Mouse (Mus musculus) kidney, postnatal 14 days (tissue): ENCODE data around the gene Srrm1.
"Not testable (repeated sequence)": the region's sequence is repeated elsewhere in the genome, so short reads cannot be mapped to it uniquely, and the experiment has no call there.

Experiments
- DNase-seq: peaks from one replicate; pipeline ENCODE4 v3.0.0; 2022; ENCODE audit warnings: mixed read lengths

Gene Srrm1

DNA sequence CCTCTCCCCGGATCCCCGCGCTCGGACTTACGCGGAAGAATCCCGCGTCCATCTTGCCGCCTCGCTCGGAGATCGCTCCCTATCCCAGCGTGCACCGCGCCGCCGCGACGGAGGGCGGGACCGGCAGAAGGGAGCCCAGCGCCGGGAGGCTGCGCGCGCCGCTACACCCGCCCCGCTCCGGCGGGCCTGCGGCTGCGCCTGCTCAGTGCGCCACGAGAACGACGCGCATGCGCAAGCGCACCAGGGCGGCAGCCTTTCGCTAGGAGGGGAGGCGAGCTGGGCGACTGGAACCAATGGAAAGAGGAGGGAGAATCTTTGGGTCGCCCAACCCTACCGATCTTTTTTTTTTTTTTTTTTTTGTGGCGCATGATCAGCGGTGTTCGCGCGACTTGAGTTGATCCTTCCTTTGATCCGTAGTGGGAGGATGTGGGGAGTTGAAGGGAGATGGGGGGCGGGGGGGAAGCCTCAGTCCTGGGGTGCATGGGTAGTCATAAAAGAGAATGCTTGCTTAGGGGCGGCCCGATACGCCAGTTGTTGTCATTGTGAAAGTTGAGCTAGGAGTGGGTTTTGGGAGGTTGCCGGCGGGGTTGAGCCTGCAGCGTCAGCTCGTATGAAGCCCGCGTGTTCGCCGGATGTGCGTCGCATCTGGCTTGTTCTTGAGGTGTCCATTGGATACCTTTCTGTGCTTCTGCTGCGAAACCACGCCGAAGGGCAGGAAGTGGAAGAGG is at the start of gene Srrm1:
TSS of gene Srrm1 (minus strand) at position 256 of the 728 bp plus-strand sequence.
- peak; percentile 100 for DNase-seq

DNA sequence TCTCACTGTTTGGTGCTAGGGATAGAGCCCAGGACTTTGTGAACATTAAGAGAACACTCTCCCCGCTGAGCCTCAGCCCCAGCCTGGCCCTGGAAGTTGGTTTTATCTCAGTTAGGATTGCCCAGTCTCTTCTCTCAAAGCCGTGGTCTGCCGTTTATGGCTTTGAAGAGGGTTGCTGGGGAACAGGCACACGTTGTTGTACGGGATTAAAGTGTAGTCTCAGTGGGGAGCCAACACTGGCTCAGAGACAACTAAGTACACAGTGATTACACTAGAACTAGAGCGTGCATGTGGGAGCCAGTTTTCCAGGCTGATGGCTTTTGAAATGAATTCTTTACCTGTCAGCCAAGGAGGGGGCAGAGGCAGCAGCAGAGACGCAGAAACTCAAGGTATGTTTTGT is 48.8 kb upstream of the Srrm1 start:
- DNase-seq = no peak

DNA sequence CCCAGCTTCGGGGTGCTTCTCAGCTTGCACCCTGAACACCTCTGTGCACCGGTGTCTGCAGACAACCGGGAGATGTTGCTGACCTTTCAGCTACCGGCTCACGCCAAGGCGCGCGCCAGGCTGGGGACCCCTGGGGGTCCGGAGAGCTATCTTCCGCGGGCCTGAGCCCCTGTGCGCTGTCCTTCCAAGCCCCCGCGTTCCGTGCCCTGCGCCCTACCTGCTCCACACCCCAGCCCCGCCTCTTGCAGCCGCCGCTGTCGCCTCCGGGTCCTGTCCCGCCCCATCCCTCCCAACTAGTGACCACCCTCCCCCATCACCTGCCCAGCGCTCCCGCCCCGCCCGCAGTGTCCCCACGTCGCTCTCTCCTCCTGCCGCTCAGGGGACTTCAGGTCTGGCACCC is 44.9 kb upstream of the Srrm1 start, which contains the start of gene Ncmap:
TSS of gene Ncmap (minus strand) at position 237 of the 400 bp plus-strand sequence.
- DNase-seq = no peak

DNA sequence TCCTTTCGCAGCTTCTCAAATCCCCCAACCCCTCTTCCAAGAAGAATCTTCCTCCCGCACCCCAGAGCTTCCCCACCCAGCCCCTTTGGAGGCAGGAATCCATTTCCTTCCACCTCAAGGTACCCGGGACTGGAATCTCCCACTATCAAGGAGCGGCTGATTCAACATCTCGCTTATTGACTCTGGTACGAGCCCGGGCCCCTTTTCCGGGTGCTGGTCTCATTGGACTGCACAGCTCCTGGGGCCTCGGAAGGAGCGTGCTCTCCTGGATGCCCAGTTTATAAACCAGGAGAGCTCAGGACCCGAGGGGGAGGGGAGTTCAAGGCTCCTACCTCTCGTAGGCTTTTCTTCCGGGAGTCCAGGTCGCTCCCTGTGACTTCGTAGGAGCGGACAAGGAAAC is 44.4 kb upstream of the Srrm1 start:
- DNase-seq = no peak

DNA sequence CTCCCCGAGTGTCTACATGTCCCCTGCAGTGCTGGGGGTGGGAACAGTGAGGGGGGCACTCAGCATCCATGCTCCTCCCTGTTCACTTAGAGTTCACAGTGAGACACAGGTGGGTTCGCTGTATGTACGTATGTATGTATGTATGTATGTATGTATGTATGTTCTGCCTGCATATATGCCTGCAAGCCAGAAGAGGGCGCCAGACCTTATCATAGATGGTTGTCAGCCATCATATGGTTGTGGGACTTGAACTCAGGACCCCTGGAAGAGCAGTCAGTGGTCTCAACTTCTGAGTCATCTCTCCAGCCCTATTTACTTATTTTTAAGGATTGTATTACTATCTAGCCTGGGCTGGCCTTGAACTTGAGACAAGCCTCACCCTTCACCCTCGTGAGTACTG is 43.2 kb upstream of the Srrm1 start:
- DNase-seq = no peak

DNA sequence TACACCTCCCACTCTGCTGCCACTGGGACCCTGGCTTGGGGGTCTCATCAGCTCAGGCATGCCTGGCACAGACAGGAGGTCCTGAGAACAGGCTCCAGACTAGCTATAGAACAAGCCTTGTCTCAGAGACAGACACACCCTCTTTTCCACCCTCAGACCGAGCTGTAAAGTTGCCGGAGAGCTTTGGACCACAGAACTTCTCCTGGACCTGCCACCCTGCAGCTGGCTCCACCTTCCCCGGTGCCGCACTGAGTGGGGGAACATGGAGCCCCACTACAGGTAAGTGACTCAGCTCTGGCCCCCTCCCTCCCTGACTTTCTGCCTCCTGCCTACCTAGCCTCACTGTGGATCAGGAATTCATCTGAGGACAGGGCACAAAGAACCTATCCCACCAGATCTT is 42.3 kb upstream of the Srrm1 start:
- DNase-seq = no peak

DNA sequence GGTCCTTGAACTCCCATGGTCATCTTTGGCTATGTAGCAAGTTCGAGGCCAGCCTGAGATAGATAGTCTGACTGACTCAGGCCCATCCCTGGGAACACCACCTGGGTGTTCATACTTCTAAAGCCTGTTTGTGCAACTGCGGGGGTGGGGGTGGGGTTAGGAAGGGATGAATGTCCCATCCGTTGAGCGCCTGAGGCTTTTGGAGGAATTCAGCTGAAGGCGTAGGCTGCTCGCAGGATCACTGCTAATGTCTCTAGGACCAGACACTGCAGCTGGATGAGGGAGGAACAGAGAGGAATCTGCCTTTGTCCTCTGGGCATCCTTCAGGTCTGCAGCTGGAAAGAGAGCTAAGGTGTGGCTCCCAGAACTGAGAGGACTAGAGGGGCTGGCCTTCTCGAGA is 41.5 kb upstream of the Srrm1 start:
- no peak for DNase-seq

DNA sequence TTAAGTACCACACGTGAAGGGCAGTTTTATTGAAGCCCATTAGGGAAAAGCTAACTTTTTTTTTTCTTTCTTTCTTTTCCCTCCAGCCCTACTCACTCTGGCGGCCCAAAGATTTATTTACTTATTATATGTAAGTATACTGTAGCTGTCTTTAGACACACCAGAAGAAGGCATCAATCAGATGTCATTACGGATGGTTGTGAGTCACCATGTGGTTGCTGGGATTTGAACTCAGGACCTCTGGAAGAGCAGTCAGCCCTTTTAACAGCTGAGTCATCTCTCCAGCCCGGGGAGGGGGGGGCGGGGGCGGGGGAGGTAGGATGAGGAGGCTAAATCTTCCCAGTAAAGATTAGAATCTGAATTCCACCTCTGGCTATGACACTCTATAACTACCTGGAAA is 40.3 kb upstream of the Srrm1 start:
- no peak for DNase-seq

DNA sequence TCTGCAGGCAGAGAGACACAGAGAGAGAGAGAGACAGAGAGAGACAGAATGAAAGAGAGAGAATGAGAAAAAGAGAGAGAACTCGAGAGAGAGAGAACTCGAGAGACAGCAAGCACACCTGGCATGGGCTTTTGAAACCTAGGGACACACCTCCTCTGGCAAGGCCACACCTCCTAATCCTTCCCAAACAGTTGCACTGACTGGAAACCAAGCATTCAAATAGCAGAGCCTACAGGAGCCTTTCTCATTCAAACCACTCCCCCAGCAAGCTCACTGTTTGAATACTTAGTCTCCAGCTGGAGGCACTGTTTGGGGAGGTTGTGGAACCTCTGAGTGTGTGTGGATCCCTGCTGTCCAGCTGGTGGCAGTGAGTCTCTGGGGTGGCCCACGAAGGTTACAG is 39.7 kb upstream of the Srrm1 start:
- no peak for DNase-seq

DNA sequence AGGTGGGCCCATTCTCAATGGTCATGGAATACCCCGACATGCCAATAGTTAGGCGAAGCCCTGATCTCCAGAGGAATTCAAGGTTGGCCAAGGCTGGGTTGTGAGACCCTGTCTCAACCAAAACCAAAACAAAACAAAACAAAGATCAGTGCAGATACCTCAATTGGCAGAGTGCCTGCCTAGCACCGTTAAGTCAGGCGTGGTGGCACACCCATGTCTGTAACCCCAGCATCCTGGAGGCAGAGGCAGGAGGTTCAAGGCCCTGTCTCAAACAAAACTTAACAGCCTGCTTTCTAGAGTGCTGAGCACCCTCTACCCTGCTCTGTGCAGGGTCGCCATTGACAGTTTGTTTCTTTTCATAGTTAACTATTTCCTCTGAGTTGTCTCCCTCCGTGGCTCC is 37.9 kb upstream of the Srrm1 start:
- no peak for DNase-seq

DNA sequence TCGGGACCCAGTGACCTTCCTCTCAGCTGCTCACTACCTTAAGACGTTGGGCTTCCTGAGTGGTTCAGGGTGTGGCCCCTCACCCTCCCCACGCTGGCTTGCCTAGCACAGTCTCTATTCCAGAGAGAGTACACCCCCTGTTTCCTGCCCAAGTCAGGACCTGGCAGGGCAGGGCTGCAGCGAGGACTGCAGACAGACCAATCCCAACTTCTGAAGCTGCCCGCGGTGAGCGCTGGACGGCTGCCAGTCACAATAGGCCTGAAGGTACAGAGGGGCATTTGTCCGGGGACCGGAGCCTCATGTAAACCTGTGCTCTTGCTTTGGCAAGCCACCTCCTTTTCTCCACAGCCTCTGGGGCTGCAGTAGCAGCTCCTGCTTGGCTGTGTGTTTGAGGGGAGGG is 32.5 kb upstream of the Srrm1 start:
- peak; percentile 72 for DNase-seq

DNA sequence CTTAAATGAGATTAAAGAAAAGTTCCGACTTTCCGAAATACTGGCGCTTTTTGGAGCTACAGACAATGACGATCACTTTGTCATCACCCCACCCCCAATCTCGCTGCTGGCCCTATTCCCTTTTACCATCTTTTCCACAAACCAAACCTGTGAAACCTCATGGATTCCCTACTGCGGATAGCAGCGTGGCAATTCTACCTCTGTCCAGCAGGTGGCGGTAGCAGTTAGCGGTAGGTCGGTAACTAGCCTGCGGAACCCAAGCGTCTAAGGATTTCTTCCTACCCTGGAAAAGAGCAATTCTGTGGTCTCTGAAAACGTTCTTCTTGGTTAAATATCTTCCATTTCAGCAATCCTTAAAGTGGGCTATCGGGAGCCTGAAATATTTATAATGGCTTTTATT is 29.2 kb upstream of the Srrm1 start:
- peak; percentile 75 for DNase-seq

DNA sequence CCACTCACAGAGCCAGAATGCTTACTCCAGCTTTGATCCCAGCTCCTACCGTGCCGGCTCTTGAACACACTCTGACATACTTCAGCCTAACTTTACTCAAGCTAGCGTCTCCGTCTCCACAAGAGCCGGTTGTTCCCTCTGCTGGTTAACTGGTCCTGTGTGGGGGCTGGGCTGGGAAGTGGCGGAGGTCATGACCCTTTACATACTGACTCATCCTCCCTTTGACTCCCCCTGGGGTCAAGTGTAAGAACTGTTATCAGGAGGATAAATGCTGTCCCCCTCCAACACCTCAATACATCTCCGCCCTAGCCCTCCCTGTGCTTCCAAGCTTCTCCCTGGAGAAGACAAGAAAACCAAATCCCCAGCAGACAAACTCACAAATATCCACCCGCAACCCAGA is 28.2 kb upstream of the Srrm1 start:
- no peak for DNase-seq

DNA sequence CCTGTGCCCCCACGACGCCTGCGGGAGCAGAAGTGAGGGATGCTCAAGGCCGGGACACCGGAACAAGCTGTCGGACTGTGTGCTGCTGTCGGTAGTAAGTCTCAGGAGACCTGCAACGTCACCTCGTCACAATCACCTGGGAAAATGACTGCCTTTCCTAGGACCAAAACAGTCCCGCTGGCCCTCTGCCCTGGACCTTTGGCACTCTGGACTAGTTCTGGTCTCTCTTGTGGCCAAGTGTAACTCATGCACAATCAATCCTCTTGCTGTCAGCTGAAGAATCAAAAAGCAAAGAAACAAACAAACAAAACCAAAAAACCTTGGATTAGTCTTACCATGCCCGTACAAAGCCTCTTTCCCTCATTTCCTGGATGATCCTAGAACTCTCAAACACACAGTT is 24.1 kb upstream of the Srrm1 start:
- no peak for DNase-seq

DNA sequence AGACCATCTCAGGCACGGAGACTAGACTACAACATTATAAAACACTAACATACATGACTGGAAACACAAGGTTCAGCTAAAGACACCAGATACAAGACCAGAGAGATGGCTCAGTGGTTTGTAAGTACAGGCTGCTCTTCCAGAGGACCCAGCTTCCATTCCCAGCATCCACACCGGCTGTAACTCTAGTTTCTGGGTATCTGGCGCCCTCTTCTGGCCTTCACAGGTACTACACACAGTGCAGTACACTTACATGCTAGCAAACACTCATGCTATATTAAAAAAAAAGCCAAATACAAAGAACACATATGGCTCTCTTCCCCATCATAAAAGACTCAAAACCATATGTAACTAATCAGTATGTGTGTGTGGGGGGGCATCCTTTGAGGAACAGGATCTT is 22.3 kb upstream of the Srrm1 start:
- no peak for DNase-seq

DNA sequence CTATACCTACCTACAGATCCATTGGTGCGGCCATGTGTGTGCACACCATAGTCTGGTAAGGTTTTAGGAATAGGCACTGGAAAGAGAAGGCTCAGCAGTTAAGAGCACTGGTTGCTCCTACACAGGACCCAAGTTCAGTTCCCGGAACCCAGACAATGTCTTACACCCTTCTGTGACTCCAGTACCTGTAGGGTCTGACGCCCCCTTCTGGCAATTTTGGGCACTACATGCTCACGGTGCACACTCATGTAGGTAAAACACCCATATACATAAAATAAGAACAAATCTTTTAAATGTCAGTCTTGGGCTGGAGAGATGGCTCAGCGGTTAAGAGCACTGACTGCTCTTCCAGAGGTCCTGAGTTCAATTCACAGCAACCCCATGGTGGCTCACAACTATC is 20.2 kb upstream of the Srrm1 start:
- no peak for DNase-seq

DNA sequence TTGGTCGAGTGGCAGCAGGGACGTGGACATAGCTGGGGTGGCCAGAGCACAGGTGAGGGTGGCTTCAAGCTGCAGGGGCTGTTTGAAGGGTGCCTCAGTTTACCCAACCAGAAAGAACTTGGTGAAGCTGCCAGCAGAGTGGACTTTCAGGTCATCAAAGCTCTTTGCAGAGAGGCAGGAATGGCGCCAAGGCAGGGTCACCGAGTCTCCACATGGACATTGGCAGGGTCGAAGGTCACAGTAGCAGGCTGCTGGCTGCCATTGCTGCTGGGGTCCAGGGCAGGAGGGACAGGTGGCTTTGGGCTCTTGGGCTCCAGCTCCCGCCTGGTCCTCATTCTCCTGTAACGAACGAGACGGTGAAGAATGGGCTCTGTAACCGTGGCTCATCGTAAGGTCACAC is 17.3 kb upstream of the Srrm1 start:
- DNase-seq = no peak

DNA sequence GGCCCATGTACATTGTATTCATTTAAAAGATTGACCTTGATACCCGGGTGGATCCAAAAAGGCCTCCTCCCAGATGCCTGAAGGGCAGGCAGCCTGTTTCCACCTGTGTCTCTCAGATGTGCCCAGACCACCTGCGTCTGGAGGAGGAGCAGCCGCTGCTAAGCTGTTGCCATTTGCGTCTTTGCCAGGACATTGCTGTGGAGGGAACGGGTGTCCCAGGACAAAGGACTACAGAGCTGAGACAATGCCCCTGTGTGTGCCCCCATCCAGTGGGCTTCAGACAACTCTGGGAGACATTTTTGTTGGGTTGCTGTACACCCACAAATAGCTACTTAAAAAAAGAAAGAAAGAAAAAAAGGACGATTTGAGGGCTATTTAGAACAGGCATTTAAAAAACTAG is 9.7 kb upstream of the Srrm1 start:
- DNase-seq = no peak

DNA sequence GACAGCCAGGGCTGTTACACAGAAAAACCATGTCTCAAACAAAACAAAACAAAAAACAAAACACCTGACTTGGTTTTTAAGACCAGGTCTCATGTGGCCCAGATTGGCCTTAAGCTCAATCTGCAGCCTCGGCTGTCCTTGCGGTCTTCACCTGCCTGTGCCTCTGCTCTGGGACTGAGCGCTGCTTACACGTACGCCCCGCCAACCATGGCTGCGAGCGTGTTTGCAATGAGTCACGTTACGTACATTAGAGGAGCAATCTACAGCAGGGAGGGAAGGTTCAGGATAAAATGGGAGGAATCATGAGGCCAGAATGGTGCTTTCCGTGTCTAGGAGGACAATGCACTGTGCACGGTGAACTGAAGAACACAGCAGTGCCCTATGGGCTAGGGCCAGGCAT is 8.6 kb upstream of the Srrm1 start:
- DNase-seq = no peak

DNA sequence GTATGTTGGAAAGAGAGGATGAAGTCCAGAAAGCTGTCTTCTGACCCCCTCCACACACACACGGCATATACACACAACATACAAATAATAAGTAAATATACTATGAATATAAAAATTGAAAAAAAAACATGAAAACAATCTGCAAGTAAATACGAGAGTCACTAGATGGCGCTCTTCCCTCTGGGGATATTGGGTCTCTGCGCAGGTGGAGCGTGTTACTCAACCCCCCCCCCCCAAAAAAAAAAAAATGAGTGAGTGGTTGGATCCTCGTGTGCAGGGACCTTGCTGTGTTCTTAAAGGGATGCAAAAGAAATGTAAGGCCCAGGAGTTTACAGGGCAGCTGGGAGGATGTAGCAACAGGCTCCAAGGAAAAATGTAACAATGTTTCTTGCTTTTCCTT is 5.6 kb upstream of the Srrm1 start:
- DNase-seq = peak; percentile 46

DNA sequence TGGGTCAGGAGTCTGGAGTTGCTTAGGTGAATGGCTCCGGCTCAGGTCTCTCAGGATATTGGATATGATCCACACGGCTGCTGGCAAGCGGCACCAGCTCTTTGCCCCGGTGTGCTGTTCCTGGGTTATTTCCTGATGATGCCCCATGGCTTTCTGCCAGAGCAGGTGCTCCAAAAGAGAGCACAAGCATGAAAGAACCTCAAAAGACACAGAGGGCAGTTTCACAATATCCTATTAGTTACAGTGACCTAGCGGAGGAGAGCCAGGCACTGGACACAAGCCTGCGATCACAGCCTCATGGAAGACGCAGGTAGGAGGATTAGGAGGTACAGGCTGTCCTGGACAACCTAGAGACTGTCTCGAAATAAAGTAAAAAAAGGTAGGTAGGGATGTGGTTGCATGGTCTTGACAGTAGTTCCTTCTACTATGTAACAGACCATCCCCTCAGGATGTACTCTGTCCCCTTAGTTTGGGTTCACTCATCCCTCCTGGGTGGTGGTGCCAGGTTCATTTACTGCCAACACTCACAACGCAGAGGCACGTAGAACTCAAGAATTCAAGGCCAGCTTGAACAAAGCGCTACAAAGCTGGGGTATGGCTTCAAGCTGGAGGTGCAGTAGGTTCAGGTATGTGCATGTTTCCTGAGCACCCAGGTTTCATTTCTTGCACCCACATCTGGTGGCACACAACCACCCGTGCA is 4.2 kb upstream of the Srrm1 start:
- DNase-seq = peak; percentile 56

DNA sequence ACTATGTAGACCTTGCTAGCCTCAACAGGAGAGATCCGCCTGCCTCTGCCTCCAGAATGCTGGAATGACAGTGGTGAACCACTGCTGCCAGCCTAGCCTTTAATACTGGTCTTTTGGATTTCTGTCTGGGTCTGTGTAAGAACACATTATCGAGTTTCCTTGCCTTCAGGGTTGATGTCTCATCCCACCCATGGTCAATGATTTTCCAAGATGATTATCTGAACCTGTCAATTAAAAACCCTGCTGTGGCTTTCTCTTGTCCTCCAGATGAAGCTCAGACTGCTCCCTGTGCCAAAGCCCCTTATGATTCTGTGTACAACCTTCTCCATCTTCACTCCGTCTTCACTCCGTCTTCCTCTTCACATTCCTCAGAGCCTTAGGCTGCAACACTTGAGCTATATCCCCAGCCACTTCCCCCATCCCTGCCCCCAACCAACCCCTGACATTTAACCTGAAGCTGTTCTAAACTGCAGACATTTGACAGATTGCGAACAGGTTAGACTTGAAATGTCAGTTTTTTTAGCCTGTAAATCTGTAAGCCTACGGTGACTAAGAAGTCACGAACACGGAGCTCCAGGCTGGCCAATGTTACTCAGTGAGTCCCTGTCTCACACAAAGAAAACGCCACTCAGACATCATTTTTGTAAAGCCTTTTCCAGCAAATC is 2.9 kb upstream of the Srrm1 start:
- no peak for DNase-seq

DNA sequence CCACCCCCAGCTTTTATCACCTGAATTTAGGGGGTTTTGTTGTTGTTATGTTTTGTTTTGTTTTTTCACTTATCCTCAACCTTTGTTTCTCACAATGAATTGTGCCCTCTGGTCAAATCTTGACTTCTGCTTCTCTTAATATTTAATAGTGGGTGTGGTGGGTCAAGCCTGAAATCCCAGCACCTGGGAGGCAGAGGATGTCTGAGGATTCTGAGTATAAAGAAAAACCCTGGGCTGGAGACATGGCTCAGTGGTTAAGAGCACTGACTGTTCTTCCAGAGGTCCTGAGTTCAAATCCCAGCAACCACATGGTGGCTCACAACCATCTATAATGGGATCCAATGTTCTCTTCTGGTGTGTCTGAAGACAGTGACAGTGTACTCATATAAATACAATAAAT is 1.6 kb upstream of the Srrm1 start:
- DNase-seq = not testable (repeated sequence)

DNA sequence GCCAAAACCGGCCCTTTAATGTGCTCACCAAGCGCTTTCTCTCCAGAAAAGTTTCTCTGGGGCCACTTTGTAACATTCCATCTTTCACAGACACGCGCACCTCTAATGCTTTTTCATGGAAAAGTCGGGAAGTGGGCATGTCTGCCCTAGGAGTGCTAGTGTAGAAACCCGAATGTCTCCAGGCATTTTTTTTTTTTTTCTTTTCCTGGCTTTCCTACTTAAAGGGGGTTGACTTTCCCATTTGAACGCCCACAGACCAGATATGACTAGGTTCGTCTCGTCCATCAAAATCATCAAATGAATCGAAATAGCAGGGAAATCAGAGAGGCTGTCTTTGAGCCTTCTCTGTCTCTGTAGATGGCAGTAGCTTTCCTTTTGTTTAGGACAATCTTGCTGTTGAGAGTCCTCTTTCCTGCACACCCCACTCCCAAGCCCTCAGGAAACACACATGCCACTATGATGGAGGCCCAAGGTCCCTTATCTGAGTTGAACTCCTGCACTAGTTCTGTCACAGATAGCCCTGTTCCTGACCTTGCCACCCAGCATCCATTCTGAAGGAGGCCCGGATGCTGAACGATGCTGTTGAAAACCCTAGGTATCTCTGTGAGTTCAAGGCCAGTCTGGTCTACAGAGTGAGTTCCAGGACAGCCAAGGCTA is 801 bp upstream of the Srrm1 start:
- DNase-seq = no peak
